Comparison of ENCODE assay signal across 24 mouse cellular contexts in the genomic region with DNA sequence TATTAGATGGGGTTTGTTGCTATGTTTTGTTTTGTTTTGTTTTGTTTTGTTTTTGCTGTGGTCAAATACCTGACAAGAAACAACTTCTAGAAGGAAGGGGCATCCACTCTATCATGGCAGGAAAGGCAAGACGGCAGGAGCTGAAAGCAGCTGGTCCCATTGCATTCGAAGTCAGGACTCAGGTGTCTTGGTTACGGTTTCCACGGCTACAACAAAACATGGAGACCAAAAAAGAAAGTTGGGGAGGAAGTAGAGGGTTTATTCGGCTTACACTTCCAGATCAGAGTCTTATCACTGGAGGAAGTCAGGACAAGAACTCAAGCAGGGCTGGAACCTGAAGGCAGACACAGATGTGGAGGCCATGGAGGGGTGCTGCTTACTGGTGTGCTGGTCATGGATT. TPM values are rescaled to one million over a fixed set of nuclear protein-coding genes. Genes with fewer than 3 reads are reported as not detected.
DNase-seq lines count a peak whose midpoint lies in the region; ATAC-seq lines count a peak whose summit lies in the region.
"Had no signal": no experiment of that assay in that cellular context is flagged by ENCODE, and none has a peak within 500 bp of the region (broad histone marks: within the 10 kb centered on the region; RNA-seq: fewer than 3 reads in every experiment).

No protein-coding gene starts in this region.

- peak; percentile 30 for DNase-seq in embryo, embryonic 10.5 days (ENCODE audit: low spot score)
- DNase-seq in embryo, embryonic 9.5 days (ENCODE audit: extremely low spot score): no peak
- peak; percentile 83 for DNase-seq in R1 (ENCODE audit: low read depth, low spot score)
- DNase-seq in induced T-regulatory cell, adult 2 months (ENCODE audit: low read depth): peak; percentile 16
- no peak for DNase-seq in urinary bladder, postnatal 10 days (ENCODE audit: low spot score)
- DNase-seq in right cerebral cortex, adult 18-20 months: no peak
- DNase-seq: adrenal gland, postnatal 10 days; B cell, adult 2 months; cerebellum, adult 11-12 months; cerebellum, adult 8-10 months; cerebellum, postnatal 10 days; cerebellum, postnatal 36 days; forebrain, postnatal 0 days; gastrocnemius, adult 2 months; gastrocnemius, postnatal 14 days; heart, adult 11 months had no signal

- H3K4me1 ChIP-seq in megakaryocyte, embryonic 14.5 days: peaks cover 8% of the 10 kb centered on the region

- H3K9me3 ChIP-seq in megakaryocyte, embryonic 14.5 days: no peaks in the 10 kb centered on the region
- H3K9me3 ChIP-seq: embryonic facial prominence, embryonic 13.5 days; hindbrain, embryonic 13.5 days had no signal

- ATAC-seq in megakaryocyte, adult 5-6 weeks (ENCODE audit: poor library complexity, severe bottlenecking): no peak
- ATAC-seq: forebrain, embryonic 14.5 days; forebrain, postnatal 0 days; hindbrain, postnatal 0 days; intestine, postnatal 0 days had no signal

- no peaks in the 10 kb centered on the region for H3K36me3 ChIP-seq in megakaryocyte, embryonic 14.5 days (replicated peaks; ENCODE audit: low read length)
- H3K36me3 ChIP-seq: embryonic facial prominence, embryonic 13.5 days; hindbrain, embryonic 13.5 days had no signal

- H3K27me3 ChIP-seq in megakaryocyte, embryonic 14.5 days (replicated peaks): peaks cover 39% of the 10 kb centered on the region

- peak overlapping the region; percentile 29 for H3K4me3 ChIP-seq in megakaryocyte, embryonic 14.5 days (replicated peaks)
- H3K4me3 ChIP-seq: embryonic facial prominence, embryonic 13.5 days; erythroblast, embryonic 14.5 days; gastrocnemius, adult 2 months; hindbrain, embryonic 13.5 days had no signal

RNA-seq across cellular contexts. Expression of gene Akap1, which starts 47.3 kb away (rescaled TPM):
- 0.90 and 3.9 TPM in 2 replicates for polyA plus RNA-seq in megakaryocyte, embryonic 14.5 days (2012; ENCODE audit: insufficient read depth, low replicate concordance)
- total RNA-seq in megakaryocyte, adult 5-6 weeks (2015): 1.8 and 2.1 TPM in 2 replicates
- 2.3 and 6.6 TPM in 2 replicates for total RNA-seq in megakaryocyte, adult 5-6 weeks (2017)

Comparison
In these comparisons a context has a peak if more than half of its experiments do, and no peak if none do; other contexts are left out.
1. DNase-seq: peak in embryo, embryonic 10.5 days (single experiment), R1 (single experiment) and induced T-regulatory cell, adult 2 months (single experiment); none in embryo, embryonic 9.5 days (single experiment), urinary bladder, postnatal 10 days (single experiment) and right cerebral cortex, adult 18-20 months (single experiment).